ENCODE assay signal across 9 mouse cellular contexts in genomic region chr11:97365556-97365955, GRCm38 (mm10). TPM values are rescaled to one million over a fixed set of nuclear protein-coding genes. Genes with fewer than 3 reads are reported as not detected.
DNase-seq lines count a peak whose midpoint lies in the region; ATAC-seq and TF ChIP-seq lines count a peak whose summit lies in the region.
"Had no signal": no experiment of that assay in that cellular context is flagged by ENCODE, and none has a peak within 500 bp of the region (broad histone marks: within the 10 kb centered on the region; RNA-seq: fewer than 3 reads in every experiment).

No protein-coding gene starts in this region.

- H3K4me1 ChIP-seq in lung, postnatal 0 days (ENCODE audit: insufficient read depth, low read depth, low read length), result peaks cover 16% of the 10 kb centered on the region; the same call in 1 of the 2 replicates
- peaks cover 10% of the 10 kb centered on the region for H3K4me1 ChIP-seq in lung, adult 2 months (ENCODE audit: control insufficient read depth, insufficient read depth, low read length)
- H3K4me1 ChIP-seq in limb, embryonic 12.5 days (replicated peaks), result peaks cover 24% of the 10 kb centered on the region
- H3K4me1 ChIP-seq in stomach, embryonic 16.5 days (ENCODE audit: control insufficient read depth, insufficient read depth, low read length), result peaks cover 30% of the 10 kb centered on the region
- H3K4me1 ChIP-seq in kidney, embryonic 16.5 days (ENCODE audit: insufficient read depth, low read length), result peaks cover 25% of the 10 kb centered on the region

- 0 out of 2 replicates have a peak overlapping the region, but pooled peaks have one; percentile 1 for H3K4me2 ChIP-seq in lung, postnatal 0 days (replicated peaks; ENCODE audit: low read depth, low read length)
- peak overlapping the region; percentile 97; the same call in 1 of the 2 replicates for H3K4me2 ChIP-seq in limb, embryonic 12.5 days
- H3K4me2 ChIP-seq in stomach, embryonic 16.5 days (ENCODE audit: low read depth, low read length), result 0 out of 2 replicates have a peak overlapping the region, but pooled peaks have one; percentile 69
- H3K4me2 ChIP-seq in kidney, embryonic 16.5 days (replicated peaks; ENCODE audit: low read depth, low read length), result no peak overlapping the region

- no peak for ATAC-seq in lung, postnatal 0 days
- ATAC-seq in limb, embryonic 12.5 days (ENCODE audit: insufficient number of reproducible peaks, insufficient read depth, low FRiP score, low TSS enrichment, low read depth), result no peak
- ATAC-seq in stomach, embryonic 16.5 days (ENCODE audit: insufficient read depth, low FRiP score), result no peak
- no peak for ATAC-seq in kidney, embryonic 16.5 days (ENCODE audit: low FRiP score, low TSS enrichment)

- no peaks in the 10 kb centered on the region for H3K9me3 ChIP-seq in lung, postnatal 0 days (ENCODE audit: low read length)
- no peaks in the 10 kb centered on the region for H3K9me3 ChIP-seq in limb, embryonic 12.5 days
- H3K9me3 ChIP-seq in stomach, embryonic 16.5 days (replicated peaks; ENCODE audit: control insufficient read depth, low read length), result no peaks in the 10 kb centered on the region
- H3K9me3 ChIP-seq in kidney, embryonic 16.5 days (ENCODE audit: low read length), result no peaks in the 10 kb centered on the region

- whole genome bisulfite sequencing in lung, postnatal 0 days, result 45% methylated on average over 1 of the region's 1 CpGs
- 59% methylated on average over 1 of the region's 1 CpGs for WGBS in lung, adult 2 months
- 68% methylated on average over 1 of the region's 1 CpGs for WGBS in limb, embryonic 12.5 days
- 70% methylated on average over 1 of the region's 1 CpGs for WGBS in stomach, embryonic 16.5 days
- WGBS in kidney, embryonic 16.5 days, result 72% methylated on average over 1 of the region's 1 CpGs

- intact Hi-C loops in gastrocnemius, adult 2 months (cut with DNase I), result no loop called here

- H3K4me3 ChIP-seq in gastrocnemius, adult 2 months, result peak overlapping the region; percentile 99
- no peak overlapping the region for H3K4me3 ChIP-seq in lung, postnatal 0 days (ENCODE audit: low read depth, low read length)
- no peak overlapping the region for H3K4me3 ChIP-seq in lung, adult 2 months (replicated peaks; ENCODE audit: extremely low read depth, low read depth, low read length)
- no peak overlapping the region for H3K4me3 ChIP-seq in limb, embryonic 12.5 days (replicated peaks)
- H3K4me3 ChIP-seq in stomach, embryonic 16.5 days (replicated peaks; ENCODE audit: low read length), result no peak overlapping the region
- H3K4me3 ChIP-seq in kidney, embryonic 16.5 days (ENCODE audit: low read length), result no peak overlapping the region

- no peaks in the 10 kb centered on the region for H3K36me3 ChIP-seq in lung, postnatal 0 days (ENCODE audit: insufficient read depth, low read length)
- peaks cover 10% of the 10 kb centered on the region for H3K36me3 ChIP-seq in limb, embryonic 12.5 days
- no peaks in the 10 kb centered on the region for H3K36me3 ChIP-seq in stomach, embryonic 16.5 days (ENCODE audit: control insufficient read depth, insufficient read depth, low read length)
- no peaks in the 10 kb centered on the region for H3K36me3 ChIP-seq in kidney, embryonic 16.5 days (ENCODE audit: insufficient read depth, low read length)

- peak overlapping the region; percentile 72 for H3K27ac ChIP-seq in gastrocnemius, adult 2 months
- H3K27ac ChIP-seq in lung, postnatal 0 days (ENCODE audit: low read length), result no peak overlapping the region
- H3K27ac ChIP-seq in limb, embryonic 12.5 days, result no peak overlapping the region
- no peak overlapping the region for H3K27ac ChIP-seq in stomach, embryonic 16.5 days (ENCODE audit: low read length)
- no peak overlapping the region for H3K27ac ChIP-seq in kidney, embryonic 16.5 days (ENCODE audit: low read length)
- H3K27ac ChIP-seq: macrophage had no signal

- no peaks in the 10 kb centered on the region for H3K27me3 ChIP-seq in lung, postnatal 0 days (replicated peaks; ENCODE audit: insufficient read depth, low read length)
- no peaks in the 10 kb centered on the region for H3K27me3 ChIP-seq in limb, embryonic 12.5 days
- H3K27me3 ChIP-seq in stomach, embryonic 16.5 days (ENCODE audit: control insufficient read depth, insufficient read depth, low read length), result no peaks in the 10 kb centered on the region
- H3K27me3 ChIP-seq in kidney, embryonic 16.5 days (ENCODE audit: insufficient read depth, low read length), result no peaks in the 10 kb centered on the region

- TF ChIP-seq CTCF in gastrocnemius, adult 2 months (IDR thresholded peaks at IDR 0.05), result no peak
- TF ChIP-seq CTCF in lung, postnatal 0 days (IDR thresholded peaks at IDR 0.05), result no peak
- no peak for TF ChIP-seq CTCF in lung, adult 2 months (IDR thresholded peaks at IDR 0.05; ENCODE audit: insufficient read depth, low read length)

- no peak overlapping the region for H3K9ac ChIP-seq in lung, postnatal 0 days (replicated peaks; ENCODE audit: low read depth)
- no peak overlapping the region for H3K9ac ChIP-seq in limb, embryonic 12.5 days (replicated peaks)
- H3K9ac ChIP-seq in stomach, embryonic 16.5 days (ENCODE audit: low read length), result no peak overlapping the region
- H3K9ac ChIP-seq in kidney, embryonic 16.5 days (replicated peaks; ENCODE audit: low read length), result no peak overlapping the region

- DNase-seq in gastrocnemius, adult 2 months, result no peak
- no peak for DNase-seq in gastrocnemius, postnatal 10 days
- no peak for DNase-seq in lung, postnatal 0 days (ENCODE audit: low spot score)
- no peak for DNase-seq in lung, adult 2 months
- no peak for DNase-seq in spleen, postnatal 4 days (ENCODE audit: low spot score in 2 of 2)

- TF ChIP-seq EP300 in lung, postnatal 0 days (IDR thresholded peaks at IDR 0.05), result no peak

- no peak for TF ChIP-seq POLR2A in lung, adult 2 months (IDR thresholded peaks at IDR 0.05; ENCODE audit: borderline replicate concordance, extremely low read depth, low read depth, low read length)

RNA-seq across cellular contexts. Expression of gene Socs7, which starts 3.2 kb away (rescaled TPM):
- 10 to 100 TPM; 43.2 to 48.6 TPM for total RNA-seq in gastrocnemius, adult 2 months (2021)
- 10 to 100 TPM; 33.7 to 34.8 TPM for total RNA-seq in gastrocnemius, postnatal 10 days (2021)
- 2.4 and 2.5 TPM in 2 replicates for polyA plus RNA-seq in lung, postnatal 0 days (2015; fragmentation: Nextera tagmentation; extraction: Ambion mirVana)
- polyA plus RNA-seq in lung, adult 2 months (2012; rRNA removed), result 9.8 and 11.3 TPM in 2 replicates
- 5.1 and 5.5 TPM in 2 replicates for polyA plus RNA-seq in limb, embryonic 12.5 days (2016; fragmentation: Nextera tagmentation; extraction: Ambion mirVana)
- polyA plus RNA-seq in stomach, embryonic 16.5 days (2015; fragmentation: Nextera tagmentation; extraction: Ambion mirVana), result 2.8 and 3.4 TPM in 2 replicates
- polyA plus RNA-seq in kidney, embryonic 16.5 days (2015; fragmentation: Nextera tagmentation; extraction: Ambion mirVana), result 3.4 and 3.5 TPM in 2 replicates

RNA-seq across cellular contexts. Expression of gene Gpr179, which starts 13.7 kb away (rescaled TPM):
- total RNA-seq in gastrocnemius, adult 2 months (2021), result under 1 TPM in 1 of 2 experiments, not detected in 1; 0.03 TPM
- total RNA-seq in gastrocnemius, postnatal 10 days (2021), result under 1 TPM; 0.07 to 0.09 TPM
- 0.23 and 0.24 TPM in 2 replicates for polyA plus RNA-seq in lung, postnatal 0 days (2015; fragmentation: Nextera tagmentation; extraction: Ambion mirVana)
- 0.23 and 0.24 TPM in 2 replicates for polyA plus RNA-seq in lung, adult 2 months (2012; rRNA removed)
- polyA plus RNA-seq in limb, embryonic 12.5 days (2016; fragmentation: Nextera tagmentation; extraction: Ambion mirVana), result 0.05 and 0.14 TPM in 2 replicates
- polyA plus RNA-seq in stomach, embryonic 16.5 days (2015; fragmentation: Nextera tagmentation; extraction: Ambion mirVana), result 0.25 and 0.36 TPM in 2 replicates
- 0.21 and 0.24 TPM in 2 replicates for polyA plus RNA-seq in kidney, embryonic 16.5 days (2015; fragmentation: Nextera tagmentation; extraction: Ambion mirVana)

RNA-seq across cellular contexts. Expression of gene Arhgap23, which starts 49.8 kb away (rescaled TPM):
- total RNA-seq in gastrocnemius, adult 2 months (2021), result 1 to 10 TPM; 5.9 to 7.5 TPM
- 10 to 100 TPM; 13.5 to 18.9 TPM for total RNA-seq in gastrocnemius, postnatal 10 days (2021)
- polyA plus RNA-seq in lung, postnatal 0 days (2015; fragmentation: Nextera tagmentation; extraction: Ambion mirVana), result 7.0 and 8.4 TPM in 2 replicates
- polyA plus RNA-seq in lung, adult 2 months (2012; rRNA removed), result 74.3 and 90.6 TPM in 2 replicates
- polyA plus RNA-seq in limb, embryonic 12.5 days (2016; fragmentation: Nextera tagmentation; extraction: Ambion mirVana), result 7.3 and 7.4 TPM in 2 replicates
- 4.4 and 4.8 TPM in 2 replicates for polyA plus RNA-seq in stomach, embryonic 16.5 days (2015; fragmentation: Nextera tagmentation; extraction: Ambion mirVana)
- 6.0 and 6.2 TPM in 2 replicates for polyA plus RNA-seq in kidney, embryonic 16.5 days (2015; fragmentation: Nextera tagmentation; extraction: Ambion mirVana)

RNA-seq across cellular contexts. Expression of gene Mrpl45, which starts 50.0 kb away (rescaled TPM):
- total RNA-seq in gastrocnemius, adult 2 months (2021), result 10 to 100 TPM; 34.1 to 50.7 TPM
- 10 to 100 TPM; 28.5 to 33.8 TPM for total RNA-seq in gastrocnemius, postnatal 10 days (2021)
- 19.2 and 22.4 TPM in 2 replicates for polyA plus RNA-seq in lung, postnatal 0 days (2015; fragmentation: Nextera tagmentation; extraction: Ambion mirVana)
- 5.1 and 8.3 TPM in 2 replicates for polyA plus RNA-seq in lung, adult 2 months (2012; rRNA removed)
- polyA plus RNA-seq in limb, embryonic 12.5 days (2016; fragmentation: Nextera tagmentation; extraction: Ambion mirVana), result 51.2 and 53.5 TPM in 2 replicates
- polyA plus RNA-seq in stomach, embryonic 16.5 days (2015; fragmentation: Nextera tagmentation; extraction: Ambion mirVana), result 38.5 and 38.6 TPM in 2 replicates
- polyA plus RNA-seq in kidney, embryonic 16.5 days (2015; fragmentation: Nextera tagmentation; extraction: Ambion mirVana), result 56.5 and 59.8 TPM in 2 replicates
